Mouse (Mus musculus) embryonic facial prominence, embryonic 15.5 days (tissue): ENCODE measurements around the gene Ffar3. TPM values are rescaled to one million over a fixed set of nuclear protein-coding genes. Genes with fewer than 3 reads are reported as not detected.
"Not testable (repeated sequence)": the region's sequence is repeated elsewhere in the genome, so short reads cannot be mapped to it uniquely, and the experiment has no call there.

Source experiments
- ATAC-seq: fragments of 200-750 bp; cut with Nextera tagmentation; 2 replicates; pipeline ENCODE4 v1.8.0; 2017; ENCODE audit warnings: low read depth, moderate TSS enrichment; ENCODE audit not compliant: insufficient number of reproducible peaks, low FRiP score, low TSS enrichment
- H3K27ac ChIP-seq: fragments of 300-500 bp; sonication (generic); replicated peaks from 2 replicates; pipeline ENCODE4 v1.5.1; 2015; ENCODE audit warnings: mild to moderate bottlenecking, inconsistent platforms
- H3K27me3 ChIP-seq: fragments of 300-500 bp; sonication (generic); 2 replicates; pipeline ENCODE4 v1.6.1; 2015; ENCODE audit warnings: inconsistent platforms
- H3K36me3 ChIP-seq: fragments of 300-500 bp; sonication (generic); 2 replicates; pipeline ENCODE4 v1.6.1; 2015; ENCODE audit warnings: mild to moderate bottlenecking, inconsistent platforms
- H3K4me1 ChIP-seq: fragments of 300-500 bp; sonication (generic); 2 replicates; pipeline ENCODE4 v1.6.1; 2015; ENCODE audit warnings: inconsistent platforms
- H3K4me2 ChIP-seq: fragments of 300-500 bp; sonication (generic); replicated peaks from 2 replicates; pipeline ENCODE4 v1.6.1; 2015; ENCODE audit warnings: mild to moderate bottlenecking, inconsistent platforms
- H3K4me3 ChIP-seq: fragments of 300-500 bp; sonication (generic); replicated peaks from 2 replicates; pipeline ENCODE4 v1.5.1; 2015; ENCODE audit warnings: mild to moderate bottlenecking, inconsistent platforms
- H3K9ac ChIP-seq: fragments of 300-500 bp; sonication (generic); 2 replicates; pipeline ENCODE4 v1.6.1; 2015; ENCODE audit warnings: inconsistent platforms
- H3K9me3 ChIP-seq: fragments of 300-500 bp; sonication (generic); replicated peaks from 2 replicates; pipeline ENCODE4 v1.6.1; 2016; ENCODE audit warnings: inconsistent platforms
- WGBS: fragments of 180-500 bp; shearing (Covaris S2); methylation state at CpG from one replicate; pipeline ENCODE4 v1.1.7; 2015; 5-methylcytosine and 5-hydroxymethylcytosine counted together
- polyA plus RNA-seq: library from polyadenylated mRNA; unstranded; fragments of >200 nt; fragmentation: Nextera tagmentation; extraction: Ambion mirVana; gene quantifications from 2 replicates; pipeline ENCODE4 v1.2.1, GENCODE M21; 2015

The Ffar3 gene
- polyA plus RNA-seq, 1 experiment from 2014 or later: not detected

- Histone ChIP-seq H3K4me3 (no peak overlapping the region), H3K4me1 (no peaks in the 10 kb centered on the region), H3K27ac (no peak overlapping the region), H3K9me3 (no peaks in the 10 kb centered on the region), H3K4me2 (no peak overlapping the region), H3K9ac (no peak overlapping the region), H3K27me3 (no peaks in the 10 kb centered on the region), H3K36me3 (no peaks in the 10 kb centered on the region)
- WGBS: 37% methylated on average over 7 of the region's 7 CpGs
- no peak for ATAC-seq
These were observed 11.2 kb downstream of the Ffar3 start for GRCm38 (mm10) chr7:30844676-30845297.

GRCm38 (mm10) chr7:30842092-30842491 is 13.9 kb downstream of the Ffar3 start:
- Histone ChIP-seq H3K9ac (no peak overlapping the region), H3K9me3 (no peaks in the 10 kb centered on the region), H3K36me3 (no peaks in the 10 kb centered on the region), H3K4me1 (no peaks in the 10 kb centered on the region), H3K4me3 (no peak overlapping the region), H3K27me3 (no peaks in the 10 kb centered on the region), H3K4me2 (no peak overlapping the region), H3K27ac (no peak overlapping the region)
- no peak for ATAC-seq
- 76% methylated on average over 5 of the region's 5 CpGs for WGBS

- WGBS: 77% methylated on average over 4 of the region's 4 CpGs
- Histone ChIP-seq H3K27ac (no peak overlapping the region), H3K4me2 (no peak overlapping the region), H3K36me3 (no peaks in the 10 kb centered on the region), H3K4me1 (no peaks in the 10 kb centered on the region), H3K9me3 (no peaks in the 10 kb centered on the region), H3K9ac (no peak overlapping the region), H3K27me3 (no peaks in the 10 kb centered on the region), H3K4me3 (no peak overlapping the region)
- no peak for ATAC-seq
These were observed 14.6 kb downstream of the Ffar3 start for GRCm38 (mm10) chr7:30841379-30841778.

- H3K9me3 ChIP-seq: no peaks in the 10 kb centered on the region
- no peak overlapping the region for H3K4me3 ChIP-seq
- no peak overlapping the region for H3K4me2 ChIP-seq
- H3K9ac ChIP-seq: no peak overlapping the region
- no peaks in the 10 kb centered on the region for H3K36me3 ChIP-seq
- H3K27ac ChIP-seq: no peak overlapping the region
- ATAC-seq: no peak
- 73% methylated on average over 3 of the region's 3 CpGs for WGBS
- H3K27me3 ChIP-seq: no peaks in the 10 kb centered on the region
- H3K4me1 ChIP-seq: no peaks in the 10 kb centered on the region
These were observed 15.7 kb downstream of the Ffar3 start for GRCm38 (mm10) chr7:30840306-30840705.

GRCm38 (mm10) chr7:30837277-30837676 is 18.7 kb downstream of the Ffar3 start:
- Histone ChIP-seq H3K36me3 (no peaks in the 10 kb centered on the region), H3K27me3 (no peaks in the 10 kb centered on the region), H3K27ac (no peak overlapping the region), H3K4me1 (no peaks in the 10 kb centered on the region), H3K4me3 (no peak overlapping the region), H3K9ac (no peak overlapping the region), H3K4me2 (no peak overlapping the region), H3K9me3 (no peaks in the 10 kb centered on the region)
- no peak for ATAC-seq

- H3K4me1 ChIP-seq, H3K27me3 ChIP-seq, H3K9ac ChIP-seq, ATAC-seq, H3K27ac ChIP-seq, H3K36me3 ChIP-seq, H3K9me3 ChIP-seq, H3K4me2 ChIP-seq, H3K4me3 ChIP-seq: not testable (repeated sequence)
- WGBS: 35% methylated on average over 6 of the region's 11 CpGs
These were observed 23.3 kb downstream of the Ffar3 start for GRCm38 (mm10) chr7:30832684-30833083.

- WGBS: 83% methylated on average over 16 of the region's 17 CpGs
- no peaks in the 10 kb centered on the region for H3K36me3 ChIP-seq
These were observed 23.7 kb downstream of the Ffar3 start for GRCm38 (mm10) chr7:30832261-30832660.

GRCm38 (mm10) chr7:30829428-30829827 is 26.6 kb downstream of the Ffar3 start:
- Histone ChIP-seq H3K27ac (no peak overlapping the region), H3K4me1 (no peaks in the 10 kb centered on the region), H3K4me3 (no peak overlapping the region), H3K9me3 (no peaks in the 10 kb centered on the region), H3K4me2 (no peak overlapping the region), H3K36me3 (no peaks in the 10 kb centered on the region), H3K27me3 (no peaks in the 10 kb centered on the region), H3K9ac (no peak overlapping the region)
- no peak for ATAC-seq
- WGBS: 64% methylated on average over 3 of the region's 3 CpGs

More at GRCm38 (mm10) chr7:30832261-30832660, 23.7 kb downstream of the Ffar3 start:
- Histone ChIP-seq H3K9me3 (no peaks in the 10 kb centered on the region), H3K9ac (no peak overlapping the region), H3K4me3 (no peak overlapping the region), H3K27me3 (no peaks in the 10 kb centered on the region), H3K4me1 (no peaks in the 10 kb centered on the region), H3K27ac (no peak overlapping the region), H3K4me2 (no peak overlapping the region)
- ATAC-seq: no peak

- not testable (repeated sequence) for H3K4me3 ChIP-seq, H3K4me2 ChIP-seq, H3K27me3 ChIP-seq, ATAC-seq, H3K9me3 ChIP-seq, H3K9ac ChIP-seq, H3K27ac ChIP-seq, H3K4me1 ChIP-seq, H3K36me3 ChIP-seq
These were observed 27.1 kb downstream of the Ffar3 start for GRCm38 (mm10) chr7:30828871-30829270.

GRCm38 (mm10) chr7:30826660-30827059 is 29.3 kb downstream of the Ffar3 start:
- Histone ChIP-seq H3K36me3 (no peaks in the 10 kb centered on the region), H3K4me3 (no peak overlapping the region), H3K4me2 (no peak overlapping the region), H3K27me3 (no peaks in the 10 kb centered on the region), H3K9me3 (no peaks in the 10 kb centered on the region), H3K4me1 (no peaks in the 10 kb centered on the region), H3K9ac (no peak overlapping the region), H3K27ac (no peak overlapping the region)
- ATAC-seq: no peak
- WGBS: 87% methylated on average over 10 of the region's 10 CpGs

- ATAC-seq: no peak
- no peaks in the 10 kb centered on the region for H3K27me3 ChIP-seq
- H3K4me2 ChIP-seq: no peak overlapping the region
- no peak overlapping the region for H3K27ac ChIP-seq
- no peak overlapping the region for H3K9ac ChIP-seq
- WGBS: 88% methylated on average over 3 of the region's 3 CpGs
- no peaks in the 10 kb centered on the region for H3K4me1 ChIP-seq
- H3K36me3 ChIP-seq: no peaks in the 10 kb centered on the region
- H3K9me3 ChIP-seq: no peaks in the 10 kb centered on the region
- H3K4me3 ChIP-seq: no peak overlapping the region
These were observed 31.7 kb downstream of the Ffar3 start for GRCm38 (mm10) chr7:30824306-30824705.

GRCm38 (mm10) chr7:30823675-30824074 is 32.3 kb downstream of the Ffar3 start, which contains the start of gene Ffar2:
Gene Ffar2 (minus strand): TSS chr7:30823775.
- Histone ChIP-seq H3K36me3 (no peaks in the 10 kb centered on the region), H3K9me3 (no peaks in the 10 kb centered on the region), H3K27ac (no peak within 1 kb of the TSS), H3K9ac (no peak within 1 kb of the TSS), H3K27me3 (no peaks in the 10 kb centered on the region), H3K4me1 (no peaks in the 10 kb centered on the region), H3K4me3 (no peak within 1 kb of the TSS), H3K4me2 (no peak within 1 kb of the TSS)
- ATAC-seq: no peak
- 88% methylated on average over 18 of the region's 18 CpGs for WGBS
